Mouse (Mus musculus) myocyte (in vitro differentiated cells): ENCODE data around the gene Dnlz.

ENCODE experiments used
- E2F4 ChIP-seq: IDR thresholded peaks from one replicate; pipeline ENCODE4 v1.6.1; 2011; ENCODE audit warnings: mild to moderate bottlenecking, control low read depth, moderate library complexity; ENCODE audit not compliant: insufficient read depth
- MYOG ChIP-seq, 3 experiments: IDR thresholded peaks; one replicate each; pipeline ENCODE4 v1.6.1; 2011; ENCODE audit warnings: control low read depth in 2 of 3, low read depth in 2 of 3, mild to moderate bottlenecking in 2 of 3; ENCODE audit not compliant: insufficient read length in 2 of 3, control insufficient read depth in 1 of 3, insufficient read depth in 1 of 3
- POLR2A ChIP-seq: IDR thresholded peaks from one replicate; pipeline ENCODE4 v1.6.1; 2011; ENCODE audit warnings: low read depth, mild to moderate bottlenecking, control low read depth, moderate library complexity; ENCODE audit not compliant: insufficient read length
- TCF12 ChIP-seq: IDR thresholded peaks from one replicate; pipeline ENCODE4 v1.6.1; 2011; ENCODE audit warnings: mild to moderate bottlenecking, control low read depth; ENCODE audit not compliant: poor library complexity, insufficient read depth, severe bottlenecking

GRCm38 (mm10) chr2:26338302-26339203 is 13.4 kb downstream of the Dnlz start:
- TF ChIP-seq POLR2A (no peak), MYOG (IDR thresholded peaks at IDR 0.05; ENCODE audit: control insufficient read depth in 1 of 3, insufficient read depth in 1 of 3, insufficient read length in 2 of 3, low read depth in 2 of 3) (peak in 2 of 3 experiments; percentile 34 to 64), TCF12 (no peak), E2F4 (no peak)
